Mouse (Mus musculus) lung, postnatal 0 days (tissue): ENCODE measurements around the gene Hist1h1e. TPM values are rescaled to one million over a fixed set of nuclear protein-coding genes. Genes with fewer than 3 reads are reported as not detected.
A peak's percentile ranks its signal among the peaks of the same experiment; 100 is the strongest.
"Not testable (repeated sequence)": the region's sequence is repeated elsewhere in the genome, so short reads cannot be mapped to it uniquely, and the experiment has no call there.

Experiments used
- ATAC-seq: fragments of 200-750 bp; cut with Nextera tagmentation; 2 replicates; pipeline ENCODE4 v1.8.0; 2017; ENCODE audit warnings: moderate library complexity
- DNase-seq: peaks from one replicate; pipeline ENCODE4 v3.0.0-alpha.2; 2016; ENCODE audit warnings: low spot score
- H3K27ac ChIP-seq: fragments of 300-500 bp; sonication (generic); 2 replicates; pipeline ENCODE4 v1.5.1; 2014; ENCODE audit warnings: antibody characterized with exemption, mild to moderate bottlenecking, low read length, mixed read lengths
- H3K27me3 ChIP-seq: fragments of 300-500 bp; sonication (generic); replicated peaks from 2 replicates; pipeline ENCODE4 v1.6.1; 2014; ENCODE audit warnings: low read length, mixed read lengths; ENCODE audit not compliant: insufficient read depth
- H3K36me3 ChIP-seq: fragments of 300-500 bp; sonication (generic); 2 replicates; pipeline ENCODE4 v1.6.1; 2014; ENCODE audit warnings: low read length, mixed read lengths; ENCODE audit not compliant: insufficient read depth
- H3K4me1 ChIP-seq: fragments of 300-500 bp; sonication (generic); 2 replicates; pipeline ENCODE4 v1.6.1; 2014; ENCODE audit warnings: antibody characterized with exemption, low read depth, low read length, mixed read lengths; ENCODE audit not compliant: insufficient read depth
- H3K4me2 ChIP-seq: fragments of 300-500 bp; sonication (generic); replicated peaks from 2 replicates; pipeline ENCODE4 v1.6.1; 2014; ENCODE audit warnings: low read depth, mild to moderate bottlenecking, low read length, moderate library complexity, mixed read lengths
- H3K4me3 ChIP-seq: fragments of 300-500 bp; sonication (generic); 2 replicates; pipeline ENCODE4 v1.5.1; 2014; ENCODE audit warnings: low read depth, low read length
- H3K9ac ChIP-seq: fragments of 300-500 bp; sonication (generic); replicated peaks from 2 replicates; pipeline ENCODE4 v1.6.1; 2014; ENCODE audit warnings: low read depth, mild to moderate bottlenecking
- H3K9me3 ChIP-seq: fragments of 300-500 bp; sonication (generic); 2 replicates; pipeline ENCODE4 v1.6.1; 2016; ENCODE audit warnings: low read length, mixed read lengths
- CTCF ChIP-seq: IDR thresholded peaks from 2 replicates; pipeline ENCODE4 v1.5.1; 2016; ENCODE audit warnings: antibody characterized with exemption, mild to moderate bottlenecking
- EP300 ChIP-seq: IDR thresholded peaks from 2 replicates; pipeline ENCODE4 v1.6.1; 2016; ENCODE audit warnings: antibody characterized with exemption, mild to moderate bottlenecking, control low read depth
- WGBS: fragments of 180-500 bp; shearing (Covaris S2); extraction: QIAGEN DNeasy Blood & Tissue Kit; methylation state at CpG from one replicate; pipeline ENCODE4 v1.1.7; 2014; 5-methylcytosine and 5-hydroxymethylcytosine counted together
- polyA plus RNA-seq: library from polyadenylated mRNA; unstranded; fragments of >200 nt; fragmentation: Nextera tagmentation; extraction: Ambion mirVana; gene quantifications from 2 replicates; pipeline ENCODE4 v1.2.1, GENCODE M21; 2015

Hist1h1e gene
- 7.8 and 9.9 TPM in 2 replicates for polyA plus RNA-seq

DNA sequence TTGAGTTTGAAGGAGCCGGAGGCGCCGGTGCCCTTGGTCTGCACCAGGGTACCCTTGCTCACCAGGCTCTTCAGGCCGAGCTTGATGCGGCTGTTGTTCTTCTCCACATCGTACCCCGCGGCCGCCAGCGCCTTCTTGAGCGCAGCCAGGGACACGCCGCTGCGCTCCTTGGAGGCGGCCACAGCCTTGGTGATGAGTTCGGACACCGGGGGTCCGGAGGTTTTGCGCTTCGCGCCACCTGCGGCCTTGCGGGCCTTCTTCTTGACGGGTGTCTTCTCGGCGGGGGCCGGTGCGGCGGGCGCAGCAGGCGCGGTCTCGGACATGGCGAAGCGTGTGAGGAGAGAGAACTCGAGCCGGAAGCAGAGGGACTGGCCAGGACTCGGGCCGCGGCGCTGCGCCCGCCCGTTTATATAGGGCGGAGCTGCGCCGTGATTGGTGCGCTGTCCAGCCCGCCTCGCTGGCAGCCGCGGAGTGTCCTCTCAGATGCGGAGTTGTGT lies at the start of gene Hist1h1e:
TSS of gene Hist1h1e (minus strand) at position 384 of the 497 bp plus-strand sequence.
- not testable (repeated sequence) for H3K4me1 ChIP-seq, H3K27me3 ChIP-seq, H3K36me3 ChIP-seq, H3K9me3 ChIP-seq
- Histone ChIP-seq H3K27ac (peak within 1 kb of the TSS; percentile 89), H3K4me3 (peak within 1 kb of the TSS; percentile 69), H3K9ac (peak within 1 kb of the TSS; percentile 92), H3K4me2 (peak within 1 kb of the TSS; percentile 94)
- ATAC-seq, result peak; percentile 89
- peak; percentile 97 for DNase-seq
- under 1% methylated on average over 45 of the region's 53 CpGs for WGBS

DNA sequence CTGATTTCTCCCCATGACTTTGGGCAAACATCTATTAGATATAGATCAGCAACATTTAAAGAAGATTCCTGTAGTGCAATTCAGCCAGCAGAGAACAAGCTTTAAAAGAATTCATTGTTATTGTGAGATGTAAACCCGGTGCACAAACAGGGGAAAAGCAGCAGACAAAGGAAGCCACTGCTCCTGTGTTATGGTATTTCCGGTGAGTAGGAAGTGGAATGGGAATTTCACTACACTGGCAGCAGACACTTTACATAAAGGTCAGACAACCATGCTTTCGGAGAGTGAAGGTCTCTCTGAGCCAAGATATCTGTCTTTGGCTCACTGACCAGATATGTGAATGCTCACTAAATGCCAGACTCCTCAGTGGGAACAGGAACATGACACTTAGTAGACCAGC lies 40.2 kb upstream of the Hist1h1e start:
- no peaks in the 10 kb centered on the region for H3K9me3 ChIP-seq

DNA sequence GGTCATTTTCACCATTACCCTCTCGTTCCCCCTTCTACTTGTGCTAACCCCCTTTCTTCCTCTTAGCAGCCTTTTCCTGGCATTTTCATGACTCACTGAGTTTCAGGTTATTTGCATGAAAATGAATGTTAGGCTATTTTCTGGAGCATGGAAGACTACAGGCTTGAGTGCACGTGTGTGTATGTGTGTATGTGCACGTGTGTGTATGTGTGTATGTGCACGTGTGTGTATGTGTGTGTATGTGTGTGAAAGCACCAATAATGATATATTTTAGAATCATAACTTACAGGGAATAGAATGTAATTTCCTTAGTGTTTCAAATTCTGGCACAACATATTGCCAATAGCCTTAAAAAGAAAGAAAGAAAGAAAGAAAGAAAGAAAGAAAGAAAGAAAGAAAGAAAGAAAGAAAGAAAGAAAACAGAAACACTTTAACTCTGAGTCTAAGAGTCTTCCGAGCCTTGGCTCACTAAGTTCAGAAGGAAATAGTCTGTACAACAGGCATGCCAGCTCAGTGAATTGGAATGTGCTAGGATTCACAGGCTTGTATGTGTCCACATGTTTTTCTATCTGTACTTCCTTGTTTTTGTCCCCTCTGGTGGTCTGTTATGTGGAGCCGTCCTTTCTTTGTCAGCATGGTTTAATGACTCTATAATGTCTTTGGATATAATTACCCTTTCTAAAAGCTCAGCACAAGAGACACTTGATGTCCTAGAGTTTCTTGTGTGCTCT lies 37.4 kb upstream of the Hist1h1e start:
- DNase-seq (peak; percentile 30), ATAC-seq (no peak)
- no peaks in the 10 kb centered on the region for H3K36me3 ChIP-seq
- H3K27me3 ChIP-seq, result no peaks in the 10 kb centered on the region
- no peaks in the 10 kb centered on the region for H3K9me3 ChIP-seq
- no peak overlapping the region for H3K4me3 ChIP-seq
- H3K4me1 ChIP-seq, result no peaks in the 10 kb centered on the region
- H3K4me2 ChIP-seq, result no peak overlapping the region
- H3K9ac ChIP-seq, result no peak overlapping the region
- 59% methylated on average over 6 of the region's 6 CpGs for WGBS
- H3K27ac ChIP-seq, result no peak overlapping the region
- no peak for TF ChIP-seq EP300
- TF ChIP-seq CTCF, result no peak

More for the DNA sequence above, 40.2 kb upstream of the Hist1h1e start:
- no peaks in the 10 kb centered on the region for H3K4me1 ChIP-seq
- H3K4me3 ChIP-seq, result no peak overlapping the region
- H3K27me3 ChIP-seq, result no peaks in the 10 kb centered on the region
- H3K9ac ChIP-seq, result no peak overlapping the region
- TF ChIP-seq CTCF (no peak), EP300 (no peak)
- no peak overlapping the region for H3K4me2 ChIP-seq
- no peaks in the 10 kb centered on the region for H3K36me3 ChIP-seq
- peak; percentile 12; the same call in 1 of the 2 replicates for ATAC-seq
- H3K27ac ChIP-seq, result no peak overlapping the region
- peak; percentile 11 for DNase-seq
- WGBS, result 47% methylated on average over 3 of the region's 3 CpGs

DNA sequence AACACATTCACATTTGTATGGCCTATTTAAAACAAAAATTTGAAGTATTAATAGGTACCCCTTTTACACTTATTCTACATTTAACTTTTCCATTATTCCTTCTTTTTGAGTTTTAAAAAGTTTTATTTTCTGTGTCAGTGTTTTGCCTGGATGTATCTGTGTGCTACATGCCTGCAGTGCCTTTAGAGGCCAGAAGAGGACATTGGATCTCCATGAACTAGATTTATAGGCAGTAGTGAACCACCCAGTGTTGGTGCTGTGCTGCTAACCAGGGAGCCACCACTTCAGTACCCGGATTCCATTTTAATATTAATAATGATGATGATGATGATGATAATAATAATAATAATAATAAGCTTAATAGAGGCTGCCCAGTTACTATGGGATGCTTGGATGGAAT lies 8.3 kb upstream of the Hist1h1e start:
- DNase-seq, result peak; percentile 57
- H3K4me3 ChIP-seq, result no peak overlapping the region
- H3K4me2 ChIP-seq, result no peak overlapping the region

DNA sequence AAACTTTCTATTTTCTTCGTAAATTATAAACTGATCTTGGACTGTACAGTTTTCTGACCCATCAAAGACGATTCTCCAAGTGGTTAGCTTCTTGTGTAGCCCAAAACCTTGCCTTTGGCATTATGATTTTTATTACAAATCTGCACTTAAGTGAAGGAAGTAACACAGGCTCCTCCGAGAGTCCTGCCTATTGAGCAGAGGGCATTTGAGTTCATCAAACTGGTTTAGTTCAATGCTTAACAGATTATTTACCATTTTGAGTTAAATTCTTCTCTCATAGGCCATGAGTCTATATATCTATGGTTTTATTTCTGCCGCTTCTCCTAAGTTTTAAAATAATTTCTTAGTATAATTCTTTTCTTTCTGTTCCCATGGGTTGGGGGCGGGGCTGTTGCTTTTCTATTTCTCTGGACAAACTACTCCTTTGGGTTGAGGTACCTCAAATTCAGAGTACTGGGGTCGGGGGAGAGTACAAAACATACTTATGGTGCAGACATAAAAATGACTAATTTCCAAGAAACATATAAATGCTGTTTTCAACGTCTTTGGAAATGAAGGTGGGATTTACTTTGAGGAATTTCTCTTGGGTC lies 598 bp upstream of the Hist1h1e start:
- Histone ChIP-seq H3K4me3 (peak overlapping the region; percentile 69), H3K27me3 (no peaks in the 10 kb centered on the region), H3K9me3 (no peaks in the 10 kb centered on the region), H3K4me1 (peaks cover 4% of the 10 kb centered on the region; the same call in 1 of the 2 replicates), H3K9ac (peak overlapping the region; percentile 44; the same call in 1 of the 2 replicates), H3K36me3 (no peaks in the 10 kb centered on the region), H3K4me2 (peak overlapping the region; percentile 94), H3K27ac (peak overlapping the region; percentile 89)
- DNase-seq, result peak; percentile 44
- WGBS, result 22% methylated on average over 7 of the region's 7 CpGs
- TF ChIP-seq CTCF, result no peak
- peak; percentile 20; the same call in 1 of the 2 replicates for TF ChIP-seq EP300
- ATAC-seq, result no peak

More for the DNA sequence above, 8.3 kb upstream of the Hist1h1e start:
- Histone ChIP-seq H3K9ac (no peak overlapping the region), H3K9me3 (no peaks in the 10 kb centered on the region), H3K4me1 (no peaks in the 10 kb centered on the region), H3K36me3 (no peaks in the 10 kb centered on the region), H3K27ac (no peak overlapping the region), H3K27me3 (no peaks in the 10 kb centered on the region)
- TF ChIP-seq EP300 (no peak), CTCF (peak; percentile 76)
- 23% methylated on average over 1 of the region's 1 CpGs for WGBS
- no peak for ATAC-seq

DNA sequence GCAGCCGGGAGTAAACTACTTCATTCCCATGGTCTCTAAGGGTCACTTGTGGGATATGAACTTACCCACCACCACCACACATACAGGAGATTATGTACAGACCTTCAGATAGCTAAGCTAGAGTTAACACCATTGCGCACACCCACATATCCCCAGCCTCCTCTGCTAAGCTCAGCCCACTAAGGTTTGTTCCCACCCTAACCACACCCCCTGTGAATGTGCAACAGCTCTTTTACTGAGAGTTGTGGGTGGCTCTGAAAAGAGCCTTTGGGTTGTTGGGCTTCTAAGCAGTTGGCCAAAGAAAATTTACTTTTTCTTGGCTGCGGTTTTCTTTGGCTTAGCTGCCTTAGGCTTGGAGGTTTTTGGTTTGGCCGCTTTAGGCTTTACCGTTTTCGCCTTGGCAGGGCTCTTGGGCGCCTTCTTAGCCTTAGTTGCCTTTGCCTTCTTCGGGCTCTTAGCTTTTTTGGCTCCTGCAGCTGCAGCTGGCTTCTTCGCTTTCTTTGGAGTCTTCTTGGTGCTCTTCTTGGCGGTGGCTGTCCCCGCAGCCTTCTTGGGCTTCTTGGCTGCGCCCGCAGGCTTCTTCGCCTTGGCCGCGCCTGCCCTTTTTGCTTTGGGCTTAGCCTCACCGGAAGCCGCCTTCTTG lies 705 bp downstream of the Hist1h1e start:
- H3K27me3 ChIP-seq, result no peaks in the 10 kb centered on the region
- DNase-seq (peak; percentile 94), ATAC-seq (peak; percentile 81)
- no peaks in the 10 kb centered on the region for H3K9me3 ChIP-seq
- H3K4me3 ChIP-seq, result peak overlapping the region; percentile 69
- peak overlapping the region; percentile 92 for H3K9ac ChIP-seq
- TF ChIP-seq EP300 (peak; percentile 63), CTCF (no peak)
- H3K27ac ChIP-seq, result peak overlapping the region; percentile 89
- under 1% methylated on average over 18 of the region's 18 CpGs for WGBS
- peak overlapping the region; percentile 94 for H3K4me2 ChIP-seq
- peaks cover 4% of the 10 kb centered on the region; the same call in 1 of the 2 replicates for H3K4me1 ChIP-seq
- no peaks in the 10 kb centered on the region for H3K36me3 ChIP-seq
